Mouse (Mus musculus) erythroblast, embryonic 14.5 days (primary cell): Measurements from ENCODE around the gene Iars.

Experiments
- GATA1 ChIP-seq: IDR thresholded peaks from 2 replicates; pipeline ENCODE4 v1.6.1; 2012; ENCODE audit warnings: low read length, inconsistent platforms, mixed read lengths
- TAL1 ChIP-seq: IDR thresholded peaks from 3 replicates; pipeline ENCODE4 v1.6.1; 2012; ENCODE audit warnings: low read length, inconsistent platforms, mixed read lengths

DNA sequence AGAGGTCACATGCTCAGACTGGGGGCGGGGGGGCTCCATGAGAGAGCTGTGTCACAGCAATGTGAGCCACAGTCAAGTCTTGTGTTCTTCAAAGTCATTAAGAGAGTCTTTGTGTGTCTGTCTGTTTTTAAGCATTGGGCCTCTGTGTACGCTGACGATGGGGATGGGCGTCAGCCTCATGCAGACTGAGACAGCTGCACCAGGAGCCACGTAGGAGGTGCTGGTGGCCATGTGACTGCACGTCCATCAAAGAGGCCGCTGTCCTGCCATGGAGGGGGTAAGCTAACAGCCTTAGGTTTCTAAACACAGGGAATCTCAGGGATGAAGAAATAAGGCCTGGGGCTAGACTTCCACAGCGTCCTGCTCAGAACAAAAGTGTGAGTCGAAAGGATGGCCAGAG lies 84.4 kb downstream of the Iars start:
- TF ChIP-seq GATA1, result no peak
- no peak for TF ChIP-seq TAL1
